Mouse (Mus musculus): ENCODE data around the gene Nfe2l2. TPM values are rescaled to one million over a fixed set of nuclear protein-coding genes. Genes with fewer than 3 reads are reported as not detected.

Gene Nfe2l2
- total and polyA plus RNA-seq, 2 experiments from 2014 or later, result 7.6 to 12.6 TPM

GRCm38 (mm10) chr2:75659629-75659960 lies 44.8 kb downstream of the Nfe2l2 start:
- WGBS, result 4% methylated on average over 44 of the region's 47 CpGs
- peak; percentile 29; the same call in 1 of the 2 replicates for TF ChIP-seq CTCF (IDR thresholded peaks at IDR 0.05; ENCODE audit: low read depth)
- Histone ChIP-seq H3K27ac (ENCODE audit: low read depth, low read length) (peak overlapping the region; percentile 99), H3K4me3 (ENCODE audit: low read depth, low read length) (peak overlapping the region; percentile 98), H3K4me2 (ENCODE audit: low read depth) (peak overlapping the region; percentile 73), H3K9ac (peak overlapping the region; percentile 95), H3K36me3 (ENCODE audit: insufficient read depth) (peaks cover 16% of the 10 kb centered on the region), H3K27me3 (ENCODE audit: insufficient read depth, low read length) (no peaks in the 10 kb centered on the region), H3K4me1 (ENCODE audit: insufficient read depth) (peaks cover 15% of the 10 kb centered on the region), H3K9me3 (ENCODE audit: low read length) (no peaks in the 10 kb centered on the region)
- ATAC-seq (peak; percentile 75), DNase-seq (peak; percentile 93)

DNA sequence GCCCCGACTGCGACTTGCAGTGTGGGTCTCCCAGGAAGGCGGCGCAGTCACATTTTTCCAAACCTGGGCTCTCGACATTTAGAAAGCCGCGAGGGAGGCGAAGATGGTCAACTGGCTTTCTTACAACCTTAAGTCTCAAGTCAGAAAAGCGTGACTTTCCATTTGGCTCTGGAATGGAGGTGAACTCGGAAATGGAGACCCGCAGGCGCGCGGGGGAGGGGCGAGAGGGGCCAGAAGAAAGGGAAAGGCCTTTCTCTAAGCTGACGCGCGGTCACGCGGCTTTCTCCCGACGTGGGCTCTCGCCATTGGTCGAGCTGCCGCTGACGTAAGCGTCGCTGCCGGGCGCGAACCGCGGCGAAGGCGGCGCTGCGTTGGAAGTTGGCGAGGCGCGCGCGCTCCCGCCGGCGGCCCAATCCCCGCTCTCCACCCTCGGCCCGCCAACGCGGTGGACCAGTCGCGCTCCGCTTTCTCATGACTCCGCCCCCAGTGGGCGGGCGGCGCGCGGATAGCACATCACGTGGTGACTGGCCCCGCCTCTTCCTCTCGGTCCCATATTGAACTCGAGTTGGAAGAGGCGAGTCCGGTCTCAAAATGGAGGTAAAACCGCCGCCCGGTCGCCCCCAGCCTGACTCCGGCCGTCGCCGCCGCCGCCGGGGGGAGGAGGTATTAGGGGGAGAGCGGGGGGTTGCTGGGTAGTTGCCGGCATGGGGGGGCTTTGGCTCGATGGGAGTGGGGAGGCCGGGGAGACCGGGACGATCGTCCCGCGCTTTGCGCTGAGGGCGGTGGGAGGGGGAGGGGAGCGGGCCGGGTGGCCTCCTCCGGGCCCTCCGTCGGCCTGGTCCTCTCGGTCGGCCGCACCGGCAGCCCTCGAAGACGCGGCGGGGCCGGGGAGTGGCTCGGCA lies 45.5 kb downstream of the Nfe2l2 start, which contains the start of gene Hnrnpa3:
Gene Hnrnpa3 (plus strand): TSS at position 535 of the 902 bp plus-strand sequence.
- peak within 1 kb of the TSS; percentile 73 for H3K4me2 ChIP-seq (ENCODE audit: low read depth)
- no peaks in the 10 kb centered on the region for H3K27me3 ChIP-seq (ENCODE audit: insufficient read depth, low read length)
- peak; percentile 100 for DNase-seq
- H3K27ac ChIP-seq (ENCODE audit: low read depth, low read length), result peak within 1 kb of the TSS; percentile 100
- no peaks in the 10 kb centered on the region for H3K9me3 ChIP-seq (ENCODE audit: low read length)
- 2% methylated on average over 84 of the region's 102 CpGs for WGBS
- H3K4me3 ChIP-seq (ENCODE audit: low read depth, low read length), result peak within 1 kb of the TSS; percentile 98
- H3K9ac ChIP-seq, result peak within 1 kb of the TSS; percentile 98
- peaks cover 13% of the 10 kb centered on the region for H3K36me3 ChIP-seq (ENCODE audit: insufficient read depth)
- TF ChIP-seq CTCF (IDR thresholded peaks at IDR 0.05; ENCODE audit: low read depth), result peak; percentile 26; the same call in 1 of the 2 replicates
- ATAC-seq, result peak; percentile 96
- H3K4me1 ChIP-seq (ENCODE audit: insufficient read depth), result peaks cover 15% of the 10 kb centered on the region

DNA sequence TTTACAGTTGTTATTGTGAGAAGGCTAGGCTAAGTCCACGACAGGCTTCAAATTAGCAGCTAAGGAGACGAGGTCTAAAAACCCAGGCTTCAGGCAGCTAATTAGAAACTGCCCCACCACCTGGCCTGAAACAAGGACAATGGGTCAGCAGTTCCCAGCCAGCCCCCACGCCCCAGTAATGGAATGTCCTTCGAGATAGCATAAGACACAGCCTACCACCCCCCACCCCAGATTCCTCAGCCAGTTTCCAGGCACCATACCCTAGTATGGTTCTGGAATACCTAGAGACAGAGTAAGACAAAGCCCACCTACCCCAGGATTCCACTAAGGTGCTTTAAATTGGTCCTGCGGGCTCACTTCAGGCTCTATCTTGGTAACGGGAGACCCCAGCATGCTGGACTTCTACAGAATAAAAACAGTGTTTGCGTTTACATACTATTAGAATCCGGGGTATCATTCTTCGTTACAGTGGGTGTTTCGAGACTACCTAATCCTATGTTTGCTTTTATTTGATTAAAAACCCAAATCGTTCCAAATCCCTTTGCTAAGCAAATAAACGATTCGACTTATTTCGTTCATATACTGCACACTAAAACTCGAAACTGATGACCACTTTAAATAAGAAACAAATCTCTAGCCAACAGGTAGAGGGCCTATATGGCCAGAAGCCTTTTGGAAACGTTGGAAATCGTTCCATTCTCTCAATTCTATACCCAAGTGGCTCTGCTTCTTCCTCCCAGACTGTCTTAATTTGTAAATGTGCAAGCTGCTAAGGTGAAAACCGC lies 46.3 kb downstream of the Nfe2l2 start:
- DNase-seq, result no peak
- Histone ChIP-seq H3K4me2 (ENCODE audit: low read depth) (peak overlapping the region; percentile 71), H3K4me1 (ENCODE audit: insufficient read depth) (peaks cover 15% of the 10 kb centered on the region), H3K27me3 (ENCODE audit: insufficient read depth, low read length) (no peaks in the 10 kb centered on the region), H3K36me3 (ENCODE audit: insufficient read depth) (peaks cover 8% of the 10 kb centered on the region), H3K9ac (peak overlapping the region; percentile 98), H3K9me3 (ENCODE audit: low read length) (no peaks in the 10 kb centered on the region), H3K27ac (ENCODE audit: low read depth, low read length) (peak overlapping the region; percentile 100), H3K4me3 (ENCODE audit: low read depth, low read length) (peak overlapping the region; percentile 98)
- WGBS, result 1% methylated on average over 18 of the region's 18 CpGs
- no peak for ATAC-seq
- TF ChIP-seq CTCF (IDR thresholded peaks at IDR 0.05; ENCODE audit: low read depth), result no peak

GRCm38 (mm10) chr2:75656924-75657323 lies 47.5 kb downstream of the Nfe2l2 start:
- no peak overlapping the region for H3K4me3 ChIP-seq (ENCODE audit: low read depth, low read length)

GRCm38 (mm10) chr2:75654679-75655078 lies 49.8 kb downstream of the Nfe2l2 start:
- H3K27ac ChIP-seq (ENCODE audit: low read depth, low read length), result no peak overlapping the region
- DNase-seq (no peak), ATAC-seq (no peak)
- no peaks in the 10 kb centered on the region for H3K27me3 ChIP-seq (ENCODE audit: insufficient read depth, low read length)
- H3K9ac ChIP-seq, result no peak overlapping the region
- H3K4me2 ChIP-seq (ENCODE audit: low read depth), result no peak overlapping the region
- no peaks in the 10 kb centered on the region for H3K36me3 ChIP-seq (ENCODE audit: insufficient read depth)
- no peaks in the 10 kb centered on the region for H3K9me3 ChIP-seq (ENCODE audit: low read length)
- no peak for TF ChIP-seq CTCF (IDR thresholded peaks at IDR 0.05; ENCODE audit: low read depth)
- peaks cover 8% of the 10 kb centered on the region; the same call in 1 of the 2 replicates for H3K4me1 ChIP-seq (ENCODE audit: insufficient read depth)
- WGBS, result 69% methylated on average over 1 of the region's 1 CpGs
- no peak overlapping the region for H3K4me3 ChIP-seq (ENCODE audit: low read depth, low read length)

More at GRCm38 (mm10) chr2:75656924-75657323, 47.5 kb downstream of the Nfe2l2 start:
- ATAC-seq (no peak), DNase-seq (no peak)
- no peaks in the 10 kb centered on the region for H3K36me3 ChIP-seq (ENCODE audit: insufficient read depth)
- H3K27ac ChIP-seq (ENCODE audit: low read depth, low read length), result peak overlapping the region; percentile 52
- H3K4me2 ChIP-seq (ENCODE audit: low read depth), result no peak overlapping the region
- no peak for TF ChIP-seq CTCF (IDR thresholded peaks at IDR 0.05; ENCODE audit: low read depth)
- H3K4me1 ChIP-seq (ENCODE audit: insufficient read depth), result peaks cover 15% of the 10 kb centered on the region
- 93% methylated on average over 5 of the region's 5 CpGs for WGBS
- H3K9ac ChIP-seq, result no peak overlapping the region
- no peaks in the 10 kb centered on the region for H3K9me3 ChIP-seq (ENCODE audit: low read length)
- H3K27me3 ChIP-seq (ENCODE audit: insufficient read depth, low read length), result no peaks in the 10 kb centered on the region

- ATAC-seq (no peak), DNase-seq (no peak)
- Histone ChIP-seq H3K36me3 (ENCODE audit: insufficient read depth) (no peaks in the 10 kb centered on the region), H3K9me3 (ENCODE audit: low read length) (no peaks in the 10 kb centered on the region), H3K27ac (ENCODE audit: low read depth, low read length) (no peak overlapping the region), H3K9ac (no peak overlapping the region), H3K4me3 (ENCODE audit: low read depth, low read length) (no peak overlapping the region), H3K27me3 (ENCODE audit: insufficient read depth, low read length) (no peaks in the 10 kb centered on the region), H3K4me1 (ENCODE audit: insufficient read depth) (peaks cover 8% of the 10 kb centered on the region; the same call in 1 of the 2 replicates), H3K4me2 (ENCODE audit: low read depth) (no peak overlapping the region)
- TF ChIP-seq CTCF (IDR thresholded peaks at IDR 0.05; ENCODE audit: low read depth), result no peak
These were observed 51.3 kb downstream of the Nfe2l2 start for GRCm38 (mm10) chr2:75653150-75653549.

All from forebrain, postnatal 0 days (tissue).